Comparison of ENCODE assay signal across 9 mouse cellular contexts in the genomic region with DNA sequence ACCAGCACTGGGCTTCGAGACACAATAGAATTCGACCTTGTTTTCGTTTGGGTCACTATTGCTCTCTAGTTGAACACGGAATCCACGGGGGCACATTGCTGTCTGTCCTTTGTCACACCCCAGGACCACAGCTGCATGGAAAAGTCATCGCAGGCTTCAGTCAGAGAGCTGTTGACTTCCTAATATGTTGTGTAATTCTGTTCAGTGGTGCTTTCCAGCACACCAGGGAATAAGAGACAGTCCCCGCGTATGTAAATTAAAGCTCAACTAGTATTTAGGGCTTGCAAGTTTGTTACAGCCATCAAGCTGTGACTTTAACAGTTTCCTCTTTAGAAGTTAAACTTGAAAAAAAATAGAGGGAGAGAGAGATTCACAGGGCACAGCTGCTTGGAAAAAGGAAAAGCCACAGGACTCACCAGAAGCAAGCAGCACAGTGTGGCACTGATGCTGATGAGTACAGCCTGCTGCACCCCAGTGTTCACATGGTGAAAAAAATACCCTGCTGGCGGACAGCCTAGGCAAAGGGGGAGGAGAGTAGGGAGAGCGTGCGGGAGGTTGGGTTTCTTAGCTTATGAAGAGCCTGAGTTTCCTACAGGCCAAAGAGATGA. TPM values are rescaled to one million over a fixed set of nuclear protein-coding genes. Genes with fewer than 3 reads are reported as not detected.
DNase-seq lines count a peak whose midpoint lies in the region; ATAC-seq and TF ChIP-seq lines count a peak whose summit lies in the region.
"Had no signal": no experiment of that assay in that cellular context is flagged by ENCODE, and none has a peak within 500 bp of the region (broad histone marks: within the 10 kb centered on the region; RNA-seq: fewer than 3 reads in every experiment).

No protein-coding gene starts in this region.

- peak; percentile 27 for ATAC-seq in heart, postnatal 0 days (ENCODE audit: insufficient read depth, low read depth)
- peak; percentile 69 for ATAC-seq in stomach, embryonic 16.5 days (ENCODE audit: insufficient read depth, low FRiP score)

- H3K36me3 ChIP-seq in heart, postnatal 0 days (replicated peaks; ENCODE audit: control insufficient read depth, insufficient read depth, low read length): no peaks in the 10 kb centered on the region
- H3K36me3 ChIP-seq in stomach, embryonic 16.5 days (ENCODE audit: control insufficient read depth, insufficient read depth, low read length): no peaks in the 10 kb centered on the region
- H3K36me3 ChIP-seq: embryonic facial prominence, embryonic 12.5 days had no signal

- TF ChIP-seq EP300 in heart, postnatal 0 days (IDR thresholded peaks at IDR 0.05; ENCODE audit: low read depth): no peak

- H3K9ac ChIP-seq in heart, postnatal 0 days (replicated peaks; ENCODE audit: low read depth, low read length): no peak overlapping the region
- no peak overlapping the region; the same call in 1 of the 2 replicates for H3K9ac ChIP-seq in stomach, embryonic 16.5 days (ENCODE audit: low read length)
- H3K9ac ChIP-seq: embryonic facial prominence, embryonic 12.5 days had no signal

- TF ChIP-seq POLR2A in cortical plate, adult 2 months (IDR thresholded peaks at IDR 0.05; ENCODE audit: extremely low read depth, insufficient read depth, low read length): peak; percentile 50; the same call in 1 of the 2 replicates

- H3K27me3 ChIP-seq in heart, postnatal 0 days (ENCODE audit: control insufficient read depth, insufficient read depth, low read length): peaks cover 4% of the 10 kb centered on the region; the same call in 1 of the 2 replicates
- H3K27me3 ChIP-seq in stomach, embryonic 16.5 days (ENCODE audit: control insufficient read depth, insufficient read depth, low read length): no peaks in the 10 kb centered on the region
- H3K27me3 ChIP-seq: embryonic facial prominence, embryonic 12.5 days had no signal

- H3K27ac ChIP-seq in cortical plate, adult 2 months (ENCODE audit: insufficient read depth, low read length): peak overlapping the region; percentile 79
- no peak overlapping the region for H3K27ac ChIP-seq in heart, postnatal 0 days (ENCODE audit: low read depth)
- no peak overlapping the region for H3K27ac ChIP-seq in stomach, embryonic 16.5 days (ENCODE audit: low read length)
- H3K27ac ChIP-seq: embryonic facial prominence, embryonic 12.5 days had no signal

- no peak overlapping the region for H3K4me2 ChIP-seq in heart, postnatal 0 days (ENCODE audit: low read depth, low read length)
- H3K4me2 ChIP-seq in stomach, embryonic 16.5 days (ENCODE audit: low read depth, low read length): no peak overlapping the region
- H3K4me2 ChIP-seq: embryonic facial prominence, embryonic 12.5 days had no signal

- H3K4me1 ChIP-seq in cortical plate, adult 2 months (ENCODE audit: control insufficient read depth, insufficient read depth, low read length): peaks cover 10% of the 10 kb centered on the region
- H3K4me1 ChIP-seq in heart, postnatal 0 days (ENCODE audit: control insufficient read depth, insufficient read depth): peaks cover 11% of the 10 kb centered on the region; the same call in 1 of the 2 replicates
- H3K4me1 ChIP-seq in stomach, embryonic 16.5 days (ENCODE audit: control insufficient read depth, insufficient read depth, low read length): 0 out of 2 replicates have a peak, but pooled peaks cover 5% of the 10 kb centered on the region

- DNase-seq in adrenal gland, adult (ENCODE audit: inconsistent age in 2 of 2, low spot score in 1 of 2): peak; percentile 30 to 57
- no peak for DNase-seq in adrenal gland, postnatal 4 days (ENCODE audit: low spot score in 2 of 2)
- peak; percentile 36 for DNase-seq in 3134 (ENCODE audit: extremely low read depth, insufficient read length, low spot score)
- no peak for DNase-seq in heart, postnatal 0 days (ENCODE audit: low spot score)
- peak; percentile 73 for DNase-seq in left cerebral cortex, adult 11 months (ENCODE audit: low spot score)
- DNase-seq in lung, postnatal 10 days: peak; percentile 89

- TF ChIP-seq CTCF in cortical plate, adult 2 months (IDR thresholded peaks at IDR 0.05; ENCODE audit: extremely low read depth, insufficient read depth, low read length): no peak
- TF ChIP-seq CTCF in heart, postnatal 0 days (IDR thresholded peaks at IDR 0.05; ENCODE audit: low read depth): no peak

- WGBS in heart, postnatal 0 days: 34% methylated on average over 11 of the region's 11 CpGs
- 40% methylated on average over 11 of the region's 11 CpGs for WGBS in stomach, embryonic 16.5 days

- no peaks in the 10 kb centered on the region for H3K9me3 ChIP-seq in heart, postnatal 0 days (replicated peaks; ENCODE audit: control insufficient read depth, low read length)
- no peaks in the 10 kb centered on the region for H3K9me3 ChIP-seq in stomach, embryonic 16.5 days (replicated peaks; ENCODE audit: control insufficient read depth, low read length)
- H3K9me3 ChIP-seq: embryonic facial prominence, embryonic 12.5 days had no signal

- H3K4me3 ChIP-seq in cortical plate, adult 2 months (ENCODE audit: insufficient read depth, low read length): no peak overlapping the region
- H3K4me3 ChIP-seq in heart, postnatal 0 days (ENCODE audit: low read depth, low read length): no peak overlapping the region
- no peak overlapping the region for H3K4me3 ChIP-seq in stomach, embryonic 16.5 days (replicated peaks; ENCODE audit: low read length)
- H3K4me3 ChIP-seq: embryonic facial prominence, embryonic 12.5 days had no signal

RNA-seq across cellular contexts. Expression of gene Il12a, which starts 3.1 kb away (rescaled TPM):
- total RNA-seq in adrenal gland, postnatal 4 days (2021): under 1 TPM; 0.45 to 0.48 TPM
- polyA plus RNA-seq in cortical plate, adult 2 months (2012; rRNA removed): 6.7 and 7.0 TPM in 2 replicates
- not detected in 2 replicates for total RNA-seq in heart, postnatal 0 days (2014; rRNA removed; ENCODE audit: low replicate concordance)
- polyA plus RNA-seq in heart, postnatal 0 days (2015; fragmentation: Nextera tagmentation; extraction: Ambion mirVana): 0.12 and 0.21 TPM in 2 replicates
- 0.27 TPM in 1 of 2 replicates, not detected in the other for polyA plus RNA-seq in stomach, embryonic 16.5 days (2015; fragmentation: Nextera tagmentation; extraction: Ambion mirVana)

Comparison
In these comparisons a context has a peak if more than half of its experiments do, and no peak if none do; other contexts are left out.
1. DNase-seq: peak in adrenal gland, adult (2 of 2), 3134 (single experiment), left cerebral cortex, adult 11 months (single experiment) and lung, postnatal 10 days (single experiment); none in adrenal gland, postnatal 4 days (0 of 2) and heart, postnatal 0 days (single experiment).